Mouse (Mus musculus) limb, embryonic 14.5 days (tissue): ENCODE results near the gene Sdk2. TPM values are rescaled to one million over a fixed set of nuclear protein-coding genes. Genes with fewer than 3 reads are reported as not detected.
A peak's percentile ranks its signal among the peaks of the same experiment; 100 is the strongest.

ENCODE experiments used
- ATAC-seq: fragments of 200-750 bp; cut with Nextera tagmentation; 2 replicates; pipeline ENCODE4 v1.8.0; 2017; ENCODE audit warnings: low read depth, moderate number of reproducible peaks, moderate TSS enrichment; ENCODE audit not compliant: low FRiP score
- DNase-seq: peaks from one replicate; pipeline ENCODE4 v3.0.0-alpha.2; 2015; ENCODE audit warnings: low spot score
- H3K27ac ChIP-seq: fragments of 300-500 bp; sonication (generic); replicated peaks from 2 replicates; pipeline ENCODE4 v1.5.1; 2014; ENCODE audit warnings: low read depth, mild to moderate bottlenecking, low read length, moderate library complexity, mixed read lengths
- H3K27me3 ChIP-seq: fragments of 300-500 bp; sonication (generic); 2 replicates; pipeline ENCODE4 v1.6.1; 2014; ENCODE audit warnings: low read length, mixed read lengths; ENCODE audit not compliant: control insufficient read depth, insufficient read depth
- H3K36me3 ChIP-seq: fragments of 300-500 bp; sonication (generic); 2 replicates; pipeline ENCODE4 v1.6.1; 2014; ENCODE audit warnings: mild to moderate bottlenecking, low read length, moderate library complexity, mixed read lengths; ENCODE audit not compliant: control insufficient read depth, insufficient read depth
- H3K4me1 ChIP-seq: fragments of 300-500 bp; sonication (generic); 2 replicates; pipeline ENCODE4 v1.6.1; 2014; ENCODE audit warnings: antibody characterized with exemption, low read length, mixed read lengths; ENCODE audit not compliant: control insufficient read depth, insufficient read depth
- H3K4me2 ChIP-seq: fragments of 300-500 bp; sonication (generic); replicated peaks from 2 replicates; pipeline ENCODE4 v1.6.1; 2014; ENCODE audit warnings: low read depth, mild to moderate bottlenecking, low read length, moderate library complexity; ENCODE audit not compliant: severe bottlenecking
- H3K4me3 ChIP-seq: fragments of 300-500 bp; sonication (generic); replicated peaks from 2 replicates; pipeline ENCODE4 v1.5.1; 2014; ENCODE audit warnings: low read length
- H3K9ac ChIP-seq: fragments of 300-500 bp; sonication (generic); 2 replicates; pipeline ENCODE4 v1.6.1; 2014; ENCODE audit warnings: mild to moderate bottlenecking, low read depth, low read length, moderate library complexity; ENCODE audit not compliant: severe bottlenecking
- H3K9me3 ChIP-seq: fragments of 300-500 bp; sonication (generic); 2 replicates; pipeline ENCODE4 v1.6.1; 2016; ENCODE audit warnings: low read length; ENCODE audit not compliant: control insufficient read depth
- POLR2A ChIP-seq: fragments of 200-500 bp; IDR thresholded peaks from 2 replicates; pipeline ENCODE4 v1.8.0; 2012; ENCODE audit warnings: inconsistent platforms, mild to moderate bottlenecking, moderate library complexity, borderline replicate concordance; ENCODE audit not compliant: insufficient read depth, insufficient read length; ENCODE audit errors: extremely low read depth
- WGBS: fragments of 180-500 bp; shearing (Covaris S2); extraction: QIAGEN DNeasy Blood & Tissue Kit; methylation state at CpG from one replicate; pipeline ENCODE4 v1.1.7; 2014; 5-methylcytosine and 5-hydroxymethylcytosine counted together
- polyA plus RNA-seq, 2 experiments: library from polyadenylated mRNA; depleted of rRNA in 1 of 2; stranded (reverse) in 1 of 2; unstranded in 1 of 2; fragments of >200 nt; fragmentation: Nextera tagmentation in 1 of 2; extraction: Ambion mirVana in 1 of 2; gene quantifications; 2 replicates each; pipeline versions ENCODE4 v1.2.1 to v1.2.3; 2012 to 2014

Gene Sdk2
- polyA plus RNA-seq, 2 experiments, result 8.0 to 11.6 TPM

DNA sequence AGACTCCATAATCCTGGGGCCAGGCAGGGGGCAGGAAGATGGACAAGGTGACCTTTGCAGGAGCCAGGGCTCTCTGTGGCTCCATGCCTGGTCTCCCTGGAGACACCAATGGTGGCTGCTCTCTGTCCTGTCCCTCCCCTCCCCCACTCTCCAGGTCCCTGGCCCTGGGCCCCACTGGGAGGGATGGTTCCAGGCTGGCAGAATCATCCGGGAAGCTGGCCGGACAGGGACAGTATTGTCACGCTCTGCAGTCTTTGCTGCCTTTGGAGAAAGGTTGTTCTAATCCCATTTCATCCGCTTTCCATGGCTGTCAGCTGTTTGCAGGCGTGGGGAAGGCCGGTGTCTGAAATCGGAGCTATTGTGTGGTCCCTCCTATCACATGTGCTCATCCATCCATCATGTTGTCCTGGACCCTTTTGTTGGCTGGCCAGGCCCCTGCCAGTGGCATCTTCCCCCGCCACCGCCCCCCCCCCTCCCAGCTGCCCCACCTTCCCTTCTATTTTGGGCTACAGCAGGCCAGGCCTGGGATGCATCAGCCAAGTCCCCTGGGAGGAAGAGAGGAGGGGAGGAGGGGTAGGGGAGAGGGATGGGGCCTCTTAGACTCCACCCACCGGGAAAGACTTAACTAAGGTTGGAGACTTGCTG lies 26.3 kb downstream of the Sdk2 start:
- Histone ChIP-seq H3K4me1 (peaks cover 5% of the 10 kb centered on the region; the same call in 1 of the 2 replicates), H3K27me3 (no peaks in the 10 kb centered on the region), H3K36me3 (no peaks in the 10 kb centered on the region), H3K9me3 (no peaks in the 10 kb centered on the region), H3K27ac (no peak overlapping the region), H3K9ac (no peak overlapping the region), H3K4me2 (no peak overlapping the region), H3K4me3 (no peak overlapping the region)
- no peak for TF ChIP-seq POLR2A
- WGBS, result 17% methylated on average over 10 of the region's 10 CpGs
- ATAC-seq, result peak; percentile 56
- peak; percentile 61 for DNase-seq

DNA sequence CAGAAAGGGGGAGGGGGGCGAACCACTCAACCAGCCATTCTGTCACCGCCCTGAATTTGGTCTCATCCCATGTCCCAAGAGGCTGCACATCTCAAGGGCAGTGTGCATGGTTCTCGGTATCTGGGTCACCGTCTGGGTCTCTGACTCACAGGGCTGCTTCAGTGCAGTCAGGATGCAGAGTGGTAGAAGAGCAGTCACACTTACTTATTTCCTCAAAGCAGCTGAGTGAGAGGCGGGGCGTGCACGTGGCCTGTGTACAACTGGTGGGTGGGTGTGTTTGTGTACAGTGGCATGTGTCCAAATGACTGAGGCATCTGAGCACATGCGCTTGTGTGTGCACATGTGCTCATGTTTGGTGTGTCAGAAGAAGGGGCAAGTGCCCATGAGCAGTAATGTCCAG lies 28.8 kb downstream of the Sdk2 start:
- DNase-seq, result no peak
- 70% methylated on average over 8 of the region's 8 CpGs for WGBS
- H3K4me3 ChIP-seq, result no peak overlapping the region

DNA sequence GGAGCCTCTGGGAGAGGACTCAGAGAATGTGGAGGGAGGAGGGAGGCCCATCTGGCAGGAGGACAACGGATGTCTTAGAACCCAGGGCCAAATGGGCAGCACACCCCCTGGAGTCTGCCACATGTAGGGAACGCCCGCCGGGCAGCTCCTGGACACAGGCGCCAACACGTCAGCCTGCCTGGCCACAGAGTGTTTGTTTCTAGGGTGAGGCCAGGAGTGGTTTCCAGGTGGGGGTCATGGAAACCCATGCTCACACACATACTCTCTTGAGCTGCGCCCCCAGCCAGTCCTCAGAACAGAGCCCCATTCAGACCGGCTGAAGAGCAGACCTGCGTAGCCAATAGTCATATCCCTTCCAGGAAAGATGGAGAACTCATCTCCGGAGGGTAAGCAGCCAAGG lies 35.4 kb downstream of the Sdk2 start:
- WGBS, result 75% methylated on average over 10 of the region's 10 CpGs
- Histone ChIP-seq H3K4me1 (peaks cover 19% of the 10 kb centered on the region), H3K4me3 (no peak overlapping the region), H3K9ac (peak overlapping the region; percentile 29; the same call in 1 of the 2 replicates), H3K27me3 (no peaks in the 10 kb centered on the region), H3K9me3 (no peaks in the 10 kb centered on the region), H3K36me3 (no peaks in the 10 kb centered on the region), H3K4me2 (no peak overlapping the region), H3K27ac (no peak overlapping the region; the same call in 1 of the 2 replicates)
- ATAC-seq (peak; percentile 49; the same call in 1 of the 2 replicates), DNase-seq (peak; percentile 45)
- TF ChIP-seq POLR2A, result no peak

More for the DNA sequence above, 28.8 kb downstream of the Sdk2 start:
- 0 out of 2 replicates have a peak, but pooled peaks have one; percentile 24 for ATAC-seq
- H3K36me3 ChIP-seq, result no peaks in the 10 kb centered on the region
- no peaks in the 10 kb centered on the region for H3K27me3 ChIP-seq
- no peak overlapping the region for H3K27ac ChIP-seq
- TF ChIP-seq POLR2A, result no peak
- H3K9me3 ChIP-seq, result no peaks in the 10 kb centered on the region
- H3K9ac ChIP-seq, result no peak overlapping the region
- peaks cover 5% of the 10 kb centered on the region; the same call in 1 of the 2 replicates for H3K4me1 ChIP-seq
- no peak overlapping the region for H3K4me2 ChIP-seq

DNA sequence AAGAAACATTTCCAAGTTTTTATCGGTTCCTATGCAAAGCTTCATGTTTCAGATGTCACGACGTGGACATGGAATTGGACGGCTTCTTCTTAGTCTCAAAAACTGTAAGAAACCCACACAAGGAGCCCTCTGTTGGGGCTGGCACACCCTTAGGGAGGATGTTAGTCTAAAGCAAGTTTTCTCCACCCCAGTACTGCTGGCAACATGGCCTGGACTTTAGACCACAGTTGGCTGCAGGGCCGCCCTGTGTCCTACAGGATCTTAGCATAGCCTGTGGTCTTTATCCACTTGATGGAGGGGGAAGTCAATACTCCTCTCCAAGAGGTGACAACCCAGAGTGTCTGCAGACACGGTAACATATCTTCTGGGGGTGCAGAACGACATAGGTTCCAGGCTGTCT lies 36.6 kb downstream of the Sdk2 start:
- peak overlapping the region; percentile 38; the same call in 1 of the 2 replicates for H3K27ac ChIP-seq
- ATAC-seq (no peak), DNase-seq (peak; percentile 28)
- no peak overlapping the region for H3K4me3 ChIP-seq
- H3K9ac ChIP-seq, result no peak overlapping the region
- TF ChIP-seq POLR2A, result no peak
- WGBS, result 78% methylated on average over 7 of the region's 7 CpGs
- H3K4me1 ChIP-seq, result peaks cover 19% of the 10 kb centered on the region
- no peaks in the 10 kb centered on the region for H3K27me3 ChIP-seq
- no peaks in the 10 kb centered on the region for H3K36me3 ChIP-seq
- no peak overlapping the region for H3K4me2 ChIP-seq
- no peaks in the 10 kb centered on the region for H3K9me3 ChIP-seq

DNA sequence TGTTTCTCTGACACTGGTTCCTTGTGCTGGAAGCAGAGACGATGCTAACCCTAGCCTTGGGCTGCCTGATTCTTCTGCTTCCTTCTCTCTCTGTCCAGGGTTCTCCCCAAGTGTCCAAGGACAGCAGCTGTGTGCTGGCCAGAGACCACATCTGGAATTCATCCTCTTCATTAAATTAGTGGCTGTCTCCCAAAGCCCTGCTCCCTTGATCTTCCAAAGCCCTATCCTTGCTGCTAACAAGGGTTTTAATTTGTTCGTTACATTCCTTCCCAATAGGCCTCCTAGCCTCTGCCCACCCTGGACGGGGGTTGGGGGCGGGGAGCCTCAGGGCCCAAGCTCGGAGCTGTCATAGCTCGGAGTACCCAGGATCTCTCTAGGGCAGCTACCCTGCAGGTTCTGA lies 38.3 kb downstream of the Sdk2 start:
- no peak for ATAC-seq

More for the DNA sequence above, 38.3 kb downstream of the Sdk2 start:
- Histone ChIP-seq H3K27me3 (no peaks in the 10 kb centered on the region), H3K9ac (no peak overlapping the region), H3K27ac (no peak overlapping the region), H3K36me3 (no peaks in the 10 kb centered on the region), H3K9me3 (no peaks in the 10 kb centered on the region), H3K4me2 (no peak overlapping the region), H3K4me1 (peaks cover 19% of the 10 kb centered on the region), H3K4me3 (no peak overlapping the region)
- DNase-seq, result no peak
- 25% methylated on average over 6 of the region's 6 CpGs for WGBS
- no peak for TF ChIP-seq POLR2A
